Mouse (Mus musculus) MEL (cell line): ENCODE results near the gene Mprip. TPM values are rescaled to one million over a fixed set of nuclear protein-coding genes. Genes with fewer than 3 reads are reported as not detected.

Experiments used
- CHD2 ChIP-seq: IDR thresholded peaks from 2 replicates; pipeline ENCODE4 v1.6.1; 2011; ENCODE audit warnings: low read length, improper control_type of control experiment
- HCFC1 ChIP-seq: IDR thresholded peaks from 2 replicates; pipeline ENCODE4 v1.6.1; 2012; ENCODE audit warnings: low read depth, mild to moderate bottlenecking, inconsistent platforms, low read length, improper control_type of control experiment, moderate library complexity
- KAT2A ChIP-seq: conservative IDR thresholded peaks from 2 replicates; pipeline ENCODE4 v1.6.1; 2012; ENCODE audit warnings: low read depth, low read length, improper control_type of control experiment, inconsistent platforms
- MEF2A ChIP-seq: IDR thresholded peaks from 2 replicates; pipeline ENCODE4 v1.6.1; 2014; ENCODE audit warnings: low read depth, mild to moderate bottlenecking, inconsistent platforms, low read length, improper control_type of control experiment; ENCODE audit not compliant: poor library complexity, insufficient replicate concordance, severe bottlenecking; ENCODE audit errors: extremely low read depth
- ZKSCAN1 ChIP-seq: IDR thresholded peaks from 2 replicates; pipeline ENCODE4 v1.6.1; 2012; ENCODE audit warnings: low read depth, mild to moderate bottlenecking, inconsistent platforms, low read length, improper control_type of control experiment, moderate library complexity
- polyA plus RNA-seq, 2 experiments: library from polyadenylated mRNA; stranded (reverse) in 1 of 2; unstranded in 1 of 2; fragments of >175 nt in 1 of 2; fragments of >200 nt in 1 of 2; gene quantifications; 2 replicates each; pipeline versions ENCODE4 v1.2.1 to v1.2.4; 2012; ENCODE audit warnings: low replicate concordance in 2 of 2, low read depth in 1 of 2; ENCODE audit not compliant: insufficient read length in 2 of 2, insufficient read depth in 1 of 2, missing spikeins in 1 of 2
- total RNA-seq: library from RNA; depleted of rRNA; stranded (reverse); fragments of 300-350 nt; gene quantifications from 2 replicates; pipeline ENCODE4 v1.2.3, GENCODE M21; 2012; rRNA removed

Mprip gene
- total and polyA plus RNA-seq, 3 experiments, result 103 to 174 (median 142) TPM

DNA sequence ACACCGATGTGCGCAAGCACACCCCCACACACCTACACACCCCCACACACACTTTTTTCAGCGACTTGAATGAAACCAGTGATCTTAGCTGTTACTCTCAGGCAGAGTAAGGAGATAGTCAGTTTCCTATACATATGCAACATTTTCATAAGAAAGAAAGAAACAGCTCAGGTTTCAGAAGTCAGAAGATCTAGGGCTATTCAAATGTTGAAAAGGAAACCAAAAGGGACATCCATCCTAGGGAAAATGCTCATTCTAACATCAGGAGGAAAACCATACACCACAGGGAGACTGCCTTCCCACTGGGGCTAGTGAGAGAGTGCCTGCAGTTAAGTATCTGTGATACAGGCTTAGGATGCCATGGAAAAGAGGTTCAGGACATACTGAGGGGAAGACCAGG is 160.5 kb downstream of the Mprip start (continued):
- no peak for TF ChIP-seq ZKSCAN1
- no peak for TF ChIP-seq MEF2A
- TF ChIP-seq HCFC1, result no peak
- no peak for TF ChIP-seq CHD2
- no peak for TF ChIP-seq KAT2A

Other genes with a start within 250 kb of the Mprip start
- gene Jmjd4, start 211.3 kb upstream of the Mprip start, total RNA-seq, result 14.3 and 18.1 TPM in 2 replicates
- gene Jmjd4, start 211.3 kb upstream of the Mprip start, polyA plus RNA-seq, result 10 to 100 TPM in 1 of 2 experiments, not detected in 1; 14.5 TPM
- 51.0 and 54.1 TPM in 2 replicates for gene Snap47, start 210.1 kb upstream of the Mprip start, total RNA-seq
- 10 to 100 TPM in 1 of 2 experiments, not detected in 1; 57.9 TPM for gene Snap47, start 210.1 kb upstream of the Mprip start, polyA plus RNA-seq
- gene Zfp867, start 188.8 kb upstream of the Mprip start, total RNA-seq, result 0.12 TPM in 1 of 2 replicates, not detected in the other
- 1 to 10 TPM in 1 of 2 experiments, not detected in 1; 1.3 TPM for gene Zfp867, start 188.8 kb upstream of the Mprip start, polyA plus RNA-seq
- 31.7 and 31.8 TPM in 2 replicates for gene Zkscan17, start 134.6 kb upstream of the Mprip start, total RNA-seq
- gene Zkscan17, start 134.6 kb upstream of the Mprip start, polyA plus RNA-seq, result 10 to 100 TPM in 1 of 2 experiments, not detected in 1; 49.6 TPM
- not detected in 2 replicates for gene Nlrp3, start 119.7 kb upstream of the Mprip start, total RNA-seq
- not detected for gene Nlrp3, start 119.7 kb upstream of the Mprip start, polyA plus RNA-seq
- not detected in 2 replicates for gene Olfr222, start 85.1 kb upstream of the Mprip start, total RNA-seq
- gene Olfr222, start 85.1 kb upstream of the Mprip start, polyA plus RNA-seq, result not detected
- not detected in 2 replicates for gene Olfr223, start 68.0 kb upstream of the Mprip start, total RNA-seq
- not detected for gene Olfr223, start 68.0 kb upstream of the Mprip start, polyA plus RNA-seq
- 2.0 and 3.1 TPM in 2 replicates for gene Pld6, start 126.3 kb downstream of the Mprip start, total RNA-seq
- 1 to 10 TPM in 1 of 2 experiments, not detected in 1; 5.5 TPM for gene Pld6, start 126.3 kb downstream of the Mprip start, polyA plus RNA-seq
- gene Flcn, start 148.7 kb downstream of the Mprip start, total RNA-seq, result 33.7 and 36.3 TPM in 2 replicates
- 10 to 100 TPM in 1 of 2 experiments, not detected in 1; 36.1 TPM for gene Flcn, start 148.7 kb downstream of the Mprip start, polyA plus RNA-seq
- 22.2 and 26.6 TPM in 2 replicates for gene Nt5m, start 178.1 kb downstream of the Mprip start, total RNA-seq
- 10 to 100 TPM in 1 of 2 experiments, not detected in 1; 29.1 TPM for gene Nt5m, start 178.1 kb downstream of the Mprip start, polyA plus RNA-seq
- gene Cops3, start 178.5 kb downstream of the Mprip start, total RNA-seq, result 180 and 181 TPM in 2 replicates
- gene Cops3, start 178.5 kb downstream of the Mprip start, polyA plus RNA-seq, result 100 to 1,000 TPM in 1 of 2 experiments, not detected in 1; 198 TPM